Mouse (Mus musculus) small intestine, adult 2 months (tissue): ENCODE data around the gene Cbr3. TPM values are rescaled to one million over a fixed set of nuclear protein-coding genes. Genes with fewer than 3 reads are reported as not detected.
"Not testable (repeated sequence)": the region's sequence is repeated elsewhere in the genome, so short reads cannot be mapped to it uniquely, and the experiment has no call there.

Source experiments
- H3K27ac ChIP-seq: fragments of 200-500 bp; 2 replicates; pipeline ENCODE4 v1.5.1; 2012; ENCODE audit warnings: low read depth, low read length, control low read depth, inconsistent platforms; ENCODE audit not compliant: insufficient read depth
- H3K27me3 ChIP-seq: fragments of 200-500 bp; 2 replicates; pipeline ENCODE4 v1.6.1; 2012; ENCODE audit warnings: mild to moderate bottlenecking, moderate library complexity, low read length, inconsistent platforms; ENCODE audit not compliant: control insufficient read depth, insufficient read depth
- H3K36me3 ChIP-seq: fragments of 200-500 bp; 2 replicates; pipeline ENCODE4 v1.6.1; 2012; ENCODE audit warnings: mild to moderate bottlenecking, low read length, control low read depth, inconsistent platforms; ENCODE audit not compliant: control insufficient read depth, insufficient read depth
- H3K4me1 ChIP-seq: fragments of 200-500 bp; 2 replicates; pipeline ENCODE4 v1.6.1; 2012; ENCODE audit warnings: low read length, inconsistent platforms, mixed read lengths; ENCODE audit not compliant: control insufficient read depth, insufficient read depth, insufficient read length
- H3K4me3 ChIP-seq: fragments of 200-500 bp; 2 replicates; pipeline ENCODE4 v1.5.1; 2012; ENCODE audit warnings: low read depth, mild to moderate bottlenecking, control low read depth, inconsistent platforms, low read length, moderate library complexity
- CTCF ChIP-seq: fragments of 200-500 bp; IDR thresholded peaks from 2 replicates; pipeline ENCODE4 v1.5.1; 2012; ENCODE audit warnings: low read depth, mild to moderate bottlenecking, control low read depth, inconsistent platforms, low read length, moderate library complexity, mixed read lengths; ENCODE audit not compliant: insufficient replicate concordance, insufficient read length; ENCODE audit errors: extremely low read depth
- POLR2A ChIP-seq: fragments of 200-500 bp; IDR thresholded peaks from 2 replicates; pipeline ENCODE4 v1.6.1; 2012; ENCODE audit warnings: low read depth, mild to moderate bottlenecking, control low read depth, inconsistent platforms, low read length, moderate library complexity
- WGBS: fragments of 180-500 bp; shearing (Covaris S2); methylation state at CpG from one replicate; pipeline ENCODE4 v1.1.7; 2018; 5-methylcytosine and 5-hydroxymethylcytosine counted together
- polyA plus RNA-seq: library from polyadenylated mRNA; depleted of rRNA; stranded (reverse); fragments of >200 nt; gene quantifications from 2 replicates; pipeline ENCODE4 v1.2.3, GENCODE M21; 2012; rRNA removed

Gene Cbr3
- 4.0 and 39.0 TPM in 2 replicates for polyA plus RNA-seq

GRCm38 (mm10) chr16:93682689-93683507 is at the start of gene Cbr3:
Gene Cbr3, plus strand, starts transcription at chr16:93683215.
- Histone ChIP-seq H3K4me3 (peak within 1 kb of the TSS; percentile 80), H3K27ac (no peak within 1 kb of the TSS), H3K4me1 (peaks cover 12% of the 10 kb centered on the region), H3K36me3 (no peaks in the 10 kb centered on the region), H3K27me3 (peaks cover 7% of the 10 kb centered on the region)
- TF ChIP-seq CTCF, result peak; percentile 68; the same call in 1 of the 2 replicates
- TF ChIP-seq POLR2A, result 0 out of 2 replicates have a peak, but pooled peaks have one; percentile 10
- WGBS, result under 1% methylated on average over 63 of the region's 63 CpGs

GRCm38 (mm10) chr16:93644006-93644405 is 39.0 kb upstream of the Cbr3 start:
- no peaks in the 10 kb centered on the region for H3K36me3 ChIP-seq
- H3K4me1 ChIP-seq, result no peaks in the 10 kb centered on the region
- H3K4me3 ChIP-seq, result no peak overlapping the region
- 33% methylated on average over 4 of the region's 4 CpGs for WGBS
- H3K27me3 ChIP-seq, result no peaks in the 10 kb centered on the region
- TF ChIP-seq POLR2A (no peak), CTCF (no peak)
- no peak overlapping the region for H3K27ac ChIP-seq

GRCm38 (mm10) chr16:93648441-93649183 is 34.4 kb upstream of the Cbr3 start:
- no peak overlapping the region for H3K27ac ChIP-seq
- WGBS, result 71% methylated on average over 5 of the region's 5 CpGs
- no peaks in the 10 kb centered on the region for H3K4me1 ChIP-seq
- no peaks in the 10 kb centered on the region for H3K36me3 ChIP-seq
- TF ChIP-seq POLR2A, result no peak
- TF ChIP-seq CTCF, result no peak
- no peaks in the 10 kb centered on the region for H3K27me3 ChIP-seq
- H3K4me3 ChIP-seq, result no peak overlapping the region

GRCm38 (mm10) chr16:93667976-93668375 is 15.0 kb upstream of the Cbr3 start:
- no peak overlapping the region for H3K27ac ChIP-seq
- H3K4me3 ChIP-seq, result no peak overlapping the region
- TF ChIP-seq POLR2A (no peak), CTCF (no peak)
- H3K27me3 ChIP-seq, result no peaks in the 10 kb centered on the region
- H3K36me3 ChIP-seq, result no peaks in the 10 kb centered on the region
- no peaks in the 10 kb centered on the region for H3K4me1 ChIP-seq

- Histone ChIP-seq H3K27ac (no peak overlapping the region), H3K36me3 (no peaks in the 10 kb centered on the region), H3K27me3 (no peaks in the 10 kb centered on the region), H3K4me1 (no peaks in the 10 kb centered on the region), H3K4me3 (no peak overlapping the region)
- TF ChIP-seq CTCF (no peak), POLR2A (no peak)
These were observed 13.5 kb upstream of the Cbr3 start for GRCm38 (mm10) chr16:93669521-93669920.

GRCm38 (mm10) chr16:93670466-93670865 is 12.5 kb upstream of the Cbr3 start:
- H3K4me3 ChIP-seq, H3K4me1 ChIP-seq, H3K27me3 ChIP-seq, H3K27ac ChIP-seq, H3K36me3 ChIP-seq: not testable (repeated sequence)
- 35% methylated on average over 4 of the region's 4 CpGs for WGBS

- Histone ChIP-seq H3K27me3 (no peaks in the 10 kb centered on the region), H3K36me3 (no peaks in the 10 kb centered on the region), H3K27ac (no peak overlapping the region), H3K4me3 (no peak overlapping the region), H3K4me1 (no peaks in the 10 kb centered on the region)
- TF ChIP-seq POLR2A (no peak), CTCF (peak; percentile 38; the same call in 1 of the 2 replicates)
- WGBS, result 88% methylated on average over 5 of the region's 5 CpGs
These were observed 12.0 kb upstream of the Cbr3 start for GRCm38 (mm10) chr16:93671064-93671463.
